Mouse (Mus musculus) kidney, embryonic 15.5 days (tissue): ENCODE data around the gene Mcrs1. TPM values are rescaled to one million over a fixed set of nuclear protein-coding genes. Genes with fewer than 3 reads are reported as not detected.
A peak's percentile ranks its signal among the peaks of the same experiment; 100 is the strongest.
"Not testable (repeated sequence)": the region's sequence is repeated elsewhere in the genome, so short reads cannot be mapped to it uniquely, and the experiment has no call there.

Experiments
- ATAC-seq: fragments of 200-750 bp; cut with Nextera tagmentation; replicated peaks from 2 replicates; pipeline ENCODE4 v1.8.0; 2017; ENCODE audit warnings: moderate TSS enrichment; ENCODE audit not compliant: low FRiP score
- H3K27ac ChIP-seq: fragments of 300-500 bp; sonication (generic); 2 replicates; pipeline ENCODE4 v1.5.1; 2015; ENCODE audit warnings: mild to moderate bottlenecking, inconsistent platforms
- H3K27me3 ChIP-seq: fragments of 300-500 bp; sonication (generic); 2 replicates; pipeline ENCODE4 v1.6.1; 2015; ENCODE audit warnings: inconsistent platforms
- H3K36me3 ChIP-seq: fragments of 300-500 bp; sonication (generic); 2 replicates; pipeline ENCODE4 v1.6.1; 2015; ENCODE audit warnings: inconsistent platforms
- H3K4me1 ChIP-seq: fragments of 300-500 bp; sonication (generic); 2 replicates; pipeline ENCODE4 v1.6.1; 2015; ENCODE audit warnings: inconsistent platforms
- H3K4me2 ChIP-seq: fragments of 300-500 bp; sonication (generic); 2 replicates; pipeline ENCODE4 v1.6.1; 2015; ENCODE audit warnings: moderate library complexity, mild to moderate bottlenecking, inconsistent platforms
- H3K4me3 ChIP-seq: fragments of 300-500 bp; sonication (generic); replicated peaks from 2 replicates; pipeline ENCODE4 v1.5.1; 2015; ENCODE audit warnings: mild to moderate bottlenecking, inconsistent platforms
- H3K9ac ChIP-seq: fragments of 300-500 bp; sonication (generic); 2 replicates; pipeline ENCODE4 v1.6.1; 2015; ENCODE audit warnings: mild to moderate bottlenecking, inconsistent platforms
- H3K9me3 ChIP-seq: fragments of 300-500 bp; sonication (generic); replicated peaks from 2 replicates; pipeline ENCODE4 v1.6.1; 2016; ENCODE audit warnings: inconsistent platforms
- WGBS: fragments of 180-500 bp; shearing (Covaris S2); methylation state at CpG from one replicate; pipeline ENCODE4 v1.1.7; 2015; ENCODE audit warnings: mixed read lengths; 5-methylcytosine and 5-hydroxymethylcytosine counted together
- polyA plus RNA-seq: library from polyadenylated mRNA; unstranded; fragments of >200 nt; fragmentation: Nextera tagmentation; extraction: Ambion mirVana; gene quantifications from 2 replicates; pipeline ENCODE4 v1.2.1, GENCODE M21; 2015

Gene Mcrs1
- polyA plus RNA-seq, 1 experiment from 2014 or later: 172 TPM

GRCm38 (mm10) chr15:99265679-99266078 lies 13.9 kb upstream of the Mcrs1 start:
- no peak; the same call in 1 of the 2 replicates for ATAC-seq
- WGBS: 22% methylated on average over 4 of the region's 4 CpGs
- peaks cover 4% of the 10 kb centered on the region; the same call in 1 of the 2 replicates for H3K27me3 ChIP-seq
- no peak overlapping the region for H3K9ac ChIP-seq
- H3K4me1 ChIP-seq: peaks cover 7% of the 10 kb centered on the region
- no peak overlapping the region for H3K4me2 ChIP-seq
- H3K36me3 ChIP-seq: no peaks in the 10 kb centered on the region
- H3K27ac ChIP-seq: no peak overlapping the region
- H3K9me3 ChIP-seq: no peaks in the 10 kb centered on the region
- no peak overlapping the region for H3K4me3 ChIP-seq

GRCm38 (mm10) chr15:99264363-99264762 lies 12.6 kb upstream of the Mcrs1 start:
- no peak for ATAC-seq
- WGBS: 82% methylated on average over 2 of the region's 2 CpGs

GRCm38 (mm10) chr15:99262702-99263101 lies 10.9 kb upstream of the Mcrs1 start:
- H3K4me3 ChIP-seq: no peak overlapping the region
- H3K9ac ChIP-seq: no peak overlapping the region
- ATAC-seq: no peak
- no peak overlapping the region for H3K4me2 ChIP-seq
- no peak overlapping the region for H3K27ac ChIP-seq
- 11% methylated on average over 10 of the region's 10 CpGs for WGBS
- no peaks in the 10 kb centered on the region for H3K36me3 ChIP-seq
- no peaks in the 10 kb centered on the region for H3K9me3 ChIP-seq
- peaks cover 15% of the 10 kb centered on the region for H3K4me1 ChIP-seq
- H3K27me3 ChIP-seq: peaks cover 4% of the 10 kb centered on the region; the same call in 1 of the 2 replicates

More at GRCm38 (mm10) chr15:99264363-99264762, 12.6 kb upstream of the Mcrs1 start:
- Histone ChIP-seq H3K4me2 (no peak overlapping the region), H3K27ac (no peak overlapping the region), H3K27me3 (peaks cover 4% of the 10 kb centered on the region; the same call in 1 of the 2 replicates), H3K9me3 (no peaks in the 10 kb centered on the region), H3K4me1 (peaks cover 15% of the 10 kb centered on the region), H3K9ac (no peak overlapping the region), H3K4me3 (no peak overlapping the region), H3K36me3 (no peaks in the 10 kb centered on the region)

- H3K27ac ChIP-seq: peak overlapping the region; percentile 61
- 1% methylated on average over 10 of the region's 10 CpGs for WGBS
- peak; percentile 71 for ATAC-seq
- no peak overlapping the region for H3K9ac ChIP-seq
- H3K4me2 ChIP-seq: peak overlapping the region; percentile 55
- no peaks in the 10 kb centered on the region for H3K27me3 ChIP-seq
- H3K4me1 ChIP-seq: peaks cover 24% of the 10 kb centered on the region
- H3K36me3 ChIP-seq: no peaks in the 10 kb centered on the region
- H3K4me3 ChIP-seq: peak overlapping the region; percentile 24
- H3K9me3 ChIP-seq: no peaks in the 10 kb centered on the region
Observed at GRCm38 (mm10) chr15:99259730-99260252, 8.0 kb upstream of the Mcrs1 start.

GRCm38 (mm10) chr15:99259167-99259729 lies 7.5 kb upstream of the Mcrs1 start:
- peak; percentile 74 for ATAC-seq
- Histone ChIP-seq H3K36me3 (no peaks in the 10 kb centered on the region), H3K4me1 (peaks cover 28% of the 10 kb centered on the region), H3K9me3 (no peaks in the 10 kb centered on the region), H3K9ac (no peak overlapping the region), H3K4me3 (peak overlapping the region; percentile 17), H3K27ac (peak overlapping the region; percentile 61), H3K27me3 (no peaks in the 10 kb centered on the region), H3K4me2 (peak overlapping the region; percentile 55)
- 53% methylated on average over 8 of the region's 8 CpGs for WGBS

- H3K4me3 ChIP-seq: no peak overlapping the region
- peaks cover 38% of the 10 kb centered on the region for H3K4me1 ChIP-seq
- no peaks in the 10 kb centered on the region for H3K27me3 ChIP-seq
- WGBS: 90% methylated on average over 6 of the region's 6 CpGs
- H3K4me2 ChIP-seq: no peak overlapping the region
- no peak overlapping the region for H3K9ac ChIP-seq
- no peaks in the 10 kb centered on the region for H3K9me3 ChIP-seq
- no peaks in the 10 kb centered on the region for H3K36me3 ChIP-seq
- ATAC-seq: no peak
- H3K27ac ChIP-seq: no peak overlapping the region
Observed at GRCm38 (mm10) chr15:99255241-99255749, 3.5 kb upstream of the Mcrs1 start.

- Histone ChIP-seq H3K36me3 (no peaks in the 10 kb centered on the region), H3K9me3 (no peaks in the 10 kb centered on the region), H3K9ac (no peak overlapping the region), H3K27me3 (no peaks in the 10 kb centered on the region), H3K4me3 (no peak overlapping the region), H3K27ac (0 out of 2 replicates have a peak overlapping the region, but pooled peaks have one; percentile 15), H3K4me2 (no peak overlapping the region), H3K4me1 (peaks cover 42% of the 10 kb centered on the region)
- WGBS: 69% methylated on average over 2 of the region's 2 CpGs
- no peak for ATAC-seq
Observed at GRCm38 (mm10) chr15:99254477-99255005, 2.8 kb upstream of the Mcrs1 start.

- peaks cover 49% of the 10 kb centered on the region for H3K4me1 ChIP-seq
- H3K9me3 ChIP-seq: no peaks in the 10 kb centered on the region
- 65% methylated on average over 6 of the region's 6 CpGs for WGBS
- H3K4me2 ChIP-seq: no peak overlapping the region
- H3K4me3 ChIP-seq: no peak overlapping the region
- H3K9ac ChIP-seq: no peak overlapping the region
- H3K27ac ChIP-seq: 0 out of 2 replicates have a peak overlapping the region, but pooled peaks have one; percentile 99
- ATAC-seq: no peak
- H3K36me3 ChIP-seq: peaks cover 6% of the 10 kb centered on the region
- H3K27me3 ChIP-seq: no peaks in the 10 kb centered on the region
Observed at GRCm38 (mm10) chr15:99253772-99254171, 2.0 kb upstream of the Mcrs1 start.

- Histone ChIP-seq H3K4me1 (peaks cover 55% of the 10 kb centered on the region), H3K36me3 (peaks cover 12% of the 10 kb centered on the region), H3K4me3 (peak overlapping the region; percentile 75), H3K27ac (peak overlapping the region; percentile 99), H3K4me2 (peak overlapping the region; percentile 80)
- 39% methylated on average over 2 of the region's 2 CpGs for WGBS
- not testable (repeated sequence) for H3K9ac ChIP-seq, H3K9me3 ChIP-seq, ATAC-seq, H3K27me3 ChIP-seq
Observed at GRCm38 (mm10) chr15:99253175-99253479, 1.4 kb upstream of the Mcrs1 start.

GRCm38 (mm10) chr15:99252381-99253174 lies 817 bp upstream of the Mcrs1 start:
- Histone ChIP-seq H3K4me2 (peak overlapping the region; percentile 80), H3K9me3 (no peaks in the 10 kb centered on the region), H3K9ac (peak overlapping the region; percentile 65), H3K4me1 (peaks cover 53% of the 10 kb centered on the region), H3K27me3 (no peaks in the 10 kb centered on the region), H3K4me3 (peak overlapping the region; percentile 75), H3K27ac (peak overlapping the region; percentile 99), H3K36me3 (peaks cover 18% of the 10 kb centered on the region)
- ATAC-seq: peak; percentile 54
- WGBS: 2% methylated on average over 22 of the region's 22 CpGs

- peak; percentile 11; the same call in 1 of the 2 replicates for ATAC-seq
- peak overlapping the region; percentile 41; the same call in 1 of the 2 replicates for H3K27ac ChIP-seq
- WGBS: under 1% methylated on average over 14 of the region's 15 CpGs
- H3K9me3 ChIP-seq, H3K27me3 ChIP-seq: not testable (repeated sequence)
- peak overlapping the region; percentile 80 for H3K4me2 ChIP-seq
- H3K4me1 ChIP-seq: peaks cover 46% of the 10 kb centered on the region
- H3K9ac ChIP-seq: peak overlapping the region; percentile 65
- H3K4me3 ChIP-seq: peak overlapping the region; percentile 75
- H3K36me3 ChIP-seq: peaks cover 32% of the 10 kb centered on the region
Observed at GRCm38 (mm10) chr15:99251111-99251510, 650 bp downstream of the Mcrs1 start.

- Histone ChIP-seq H3K27me3 (no peaks in the 10 kb centered on the region), H3K4me3 (no peak overlapping the region), H3K9ac (no peak overlapping the region), H3K36me3 (peaks cover 44% of the 10 kb centered on the region), H3K9me3 (no peaks in the 10 kb centered on the region), H3K4me2 (0 out of 2 replicates have a peak overlapping the region, but pooled peaks have one; percentile 21), H3K4me1 (peaks cover 46% of the 10 kb centered on the region), H3K27ac (peak overlapping the region; percentile 66)
- WGBS: 87% methylated on average over 11 of the region's 11 CpGs
- no peak for ATAC-seq
Observed at GRCm38 (mm10) chr15:99249938-99250337, 1.8 kb downstream of the Mcrs1 start.
